Comparison of ENCODE assay signal across 29 mouse cellular contexts in the genomic region with DNA sequence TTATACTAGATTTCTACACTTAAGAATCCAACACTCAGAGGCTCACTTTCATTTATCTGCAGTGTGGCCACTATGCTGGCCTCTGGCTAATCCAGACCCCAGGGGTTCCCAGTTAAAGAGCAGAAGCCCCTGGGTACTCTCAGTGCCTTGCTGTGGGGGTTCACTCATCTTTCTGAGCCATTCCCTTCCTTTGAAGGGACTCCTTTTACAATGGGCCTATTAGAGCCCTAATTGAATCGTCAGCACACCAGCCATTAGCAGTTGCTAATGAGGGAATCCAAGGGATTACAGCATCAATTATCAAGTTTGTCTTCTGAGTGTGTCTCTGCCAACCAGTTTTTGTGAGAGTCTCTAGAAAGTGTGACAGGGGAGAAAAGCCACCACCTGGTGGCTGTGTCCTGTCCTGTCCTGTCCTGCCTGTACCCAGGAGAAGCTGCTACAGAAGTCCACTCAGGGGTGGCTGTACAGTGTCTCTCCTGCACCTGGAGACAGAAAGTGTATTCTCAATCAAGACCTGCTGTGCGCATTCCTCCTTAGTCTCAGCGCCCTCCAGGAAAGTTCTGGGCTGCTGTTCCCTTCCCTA.
DNase-seq lines count a peak whose midpoint lies in the region; ATAC-seq and TF ChIP-seq lines count a peak whose summit lies in the region.
"Had no signal": no experiment of that assay in that cellular context is flagged by ENCODE, and none has a peak within 500 bp of the region (broad histone marks: within the 10 kb centered on the region; RNA-seq: fewer than 3 reads in every experiment).

No protein-coding gene starts in this region.

- no peak overlapping the region for H3K4me3 ChIP-seq in hindbrain, postnatal 0 days (ENCODE audit: low read length)
- H3K4me3 ChIP-seq in hindbrain, embryonic 11.5 days (ENCODE audit: low read depth, low read length), result no peak overlapping the region
- no peak overlapping the region for H3K4me3 ChIP-seq in forebrain, embryonic 14.5 days (ENCODE audit: low read depth, low read length)
- H3K4me3 ChIP-seq in midbrain, postnatal 0 days (ENCODE audit: low read depth, low read length), result no peak overlapping the region
- H3K4me3 ChIP-seq in lung, postnatal 0 days (ENCODE audit: low read depth, low read length), result no peak overlapping the region
- H3K4me3 ChIP-seq: embryonic facial prominence, embryonic 12.5 days; heart, adult 2 months; heart, embryonic 12.5 days; intestine, embryonic 15.5 days; limb, embryonic 13.5 days; lung, embryonic 15.5 days; megakaryocyte, embryonic 14.5 days; neural tube, embryonic 15.5 days had no signal

- peak; percentile 22; the same call in 1 of the 2 replicates for TF ChIP-seq CTCF in hindbrain, postnatal 0 days (IDR thresholded peaks at IDR 0.05; ENCODE audit: low read depth)
- TF ChIP-seq CTCF in brain, embryonic 14.5 days (IDR thresholded peaks at IDR 0.05; ENCODE audit: borderline replicate concordance, extremely low read depth, insufficient read depth, insufficient read length), result no peak
- TF ChIP-seq CTCF in midbrain, postnatal 0 days (IDR thresholded peaks at IDR 0.05), result no peak
- TF ChIP-seq CTCF in lung, postnatal 0 days (IDR thresholded peaks at IDR 0.05), result no peak

- H3K27me3 ChIP-seq in hindbrain, postnatal 0 days (ENCODE audit: insufficient read depth, low read length), result no peaks in the 10 kb centered on the region
- H3K27me3 ChIP-seq in hindbrain, embryonic 11.5 days (ENCODE audit: control insufficient read depth, insufficient read depth, low read length), result no peaks in the 10 kb centered on the region
- no peaks in the 10 kb centered on the region for H3K27me3 ChIP-seq in forebrain, embryonic 14.5 days (replicated peaks; ENCODE audit: control insufficient read depth, insufficient read depth, low read length)
- no peaks in the 10 kb centered on the region for H3K27me3 ChIP-seq in midbrain, postnatal 0 days (ENCODE audit: insufficient read depth, low read length)
- H3K27me3 ChIP-seq in lung, postnatal 0 days (replicated peaks; ENCODE audit: insufficient read depth, low read length), result no peaks in the 10 kb centered on the region
- H3K27me3 ChIP-seq: heart, embryonic 12.5 days; intestine, embryonic 15.5 days; limb, embryonic 13.5 days; lung, embryonic 15.5 days; neural tube, embryonic 15.5 days had no signal

- H3K4me1 ChIP-seq in hindbrain, postnatal 0 days (ENCODE audit: insufficient read depth, low read length), result no peaks in the 10 kb centered on the region
- H3K4me1 ChIP-seq in hindbrain, embryonic 11.5 days (replicated peaks; ENCODE audit: control insufficient read depth, insufficient read depth, low read length), result no peaks in the 10 kb centered on the region
- H3K4me1 ChIP-seq in forebrain, embryonic 14.5 days (ENCODE audit: control insufficient read depth, insufficient read depth, low read length), result peaks cover 9% of the 10 kb centered on the region
- 0 out of 2 replicates have a peak, but pooled peaks cover 3% of the 10 kb centered on the region for H3K4me1 ChIP-seq in midbrain, postnatal 0 days (ENCODE audit: insufficient read depth, low read length)
- no peaks in the 10 kb centered on the region for H3K4me1 ChIP-seq in lung, postnatal 0 days (ENCODE audit: insufficient read depth, low read depth, low read length)
- H3K4me1 ChIP-seq: embryonic facial prominence, embryonic 12.5 days; heart, embryonic 12.5 days; intestine, embryonic 15.5 days; limb, embryonic 13.5 days; lung, embryonic 15.5 days; megakaryocyte, embryonic 14.5 days had no signal

- no peak for ATAC-seq in hindbrain, postnatal 0 days
- no peak for ATAC-seq in hindbrain, embryonic 11.5 days (ENCODE audit: low FRiP score)
- ATAC-seq in forebrain, embryonic 14.5 days, result peak; percentile 89
- ATAC-seq in midbrain, postnatal 0 days (ENCODE audit: low FRiP score), result no peak
- no peak for ATAC-seq in lung, postnatal 0 days
- ATAC-seq: hindbrain, embryonic 16.5 days; intestine, embryonic 15.5 days; Patski had no signal

- no peaks in the 10 kb centered on the region for H3K36me3 ChIP-seq in hindbrain, postnatal 0 days (ENCODE audit: insufficient read depth, low read length)
- no peaks in the 10 kb centered on the region for H3K36me3 ChIP-seq in hindbrain, embryonic 11.5 days (ENCODE audit: control insufficient read depth, insufficient read depth, low read length)
- no peaks in the 10 kb centered on the region for H3K36me3 ChIP-seq in forebrain, embryonic 14.5 days (ENCODE audit: control insufficient read depth, insufficient read depth, low read length)
- no peaks in the 10 kb centered on the region for H3K36me3 ChIP-seq in midbrain, postnatal 0 days (ENCODE audit: insufficient read depth, low read length)
- no peaks in the 10 kb centered on the region for H3K36me3 ChIP-seq in lung, postnatal 0 days (ENCODE audit: insufficient read depth, low read length)
- H3K36me3 ChIP-seq: embryonic facial prominence, embryonic 12.5 days; G1E; heart, embryonic 12.5 days; intestine, embryonic 15.5 days; limb, embryonic 13.5 days; lung, embryonic 15.5 days; neural tube, embryonic 15.5 days had no signal

- no peak for TF ChIP-seq POLR2A in brain, embryonic 14.5 days (IDR thresholded peaks at IDR 0.05; ENCODE audit: borderline replicate concordance, extremely low read depth, insufficient read depth, insufficient read length, poor library complexity, severe bottlenecking)

- WGBS in hindbrain, postnatal 0 days, result 46% methylated on average over 3 of the region's 3 CpGs
- WGBS in hindbrain, embryonic 11.5 days, result 50% methylated on average over 3 of the region's 3 CpGs
- 24% methylated on average over 3 of the region's 3 CpGs for WGBS in forebrain, embryonic 14.5 days
- WGBS in midbrain, postnatal 0 days, result 53% methylated on average over 3 of the region's 3 CpGs
- 47% methylated on average over 3 of the region's 3 CpGs for WGBS in lung, postnatal 0 days

- no peak overlapping the region for H3K9ac ChIP-seq in hindbrain, postnatal 0 days (replicated peaks; ENCODE audit: low read length)
- H3K9ac ChIP-seq in hindbrain, embryonic 11.5 days (ENCODE audit: low read depth, low read length), result no peak overlapping the region
- no peak overlapping the region for H3K9ac ChIP-seq in forebrain, embryonic 14.5 days (ENCODE audit: low read length)
- no peak overlapping the region for H3K9ac ChIP-seq in midbrain, postnatal 0 days (replicated peaks; ENCODE audit: low read length, poor library complexity, severe bottlenecking)
- H3K9ac ChIP-seq in lung, postnatal 0 days (replicated peaks; ENCODE audit: low read depth), result no peak overlapping the region
- H3K9ac ChIP-seq: embryonic facial prominence, embryonic 12.5 days; heart, embryonic 12.5 days; intestine, embryonic 15.5 days; limb, embryonic 13.5 days; lung, embryonic 15.5 days; neural tube, embryonic 15.5 days had no signal

- DNase-seq in hindbrain, postnatal 0 days (ENCODE audit: low spot score), result no peak
- no peak for DNase-seq in hindbrain, embryonic 11.5 days (ENCODE audit: low spot score)
- DNase-seq in brain, embryonic 14.5 days (ENCODE audit: low read depth), result peak; percentile 91
- DNase-seq in forebrain, embryonic 14.5 days (ENCODE audit: low spot score), result peak; percentile 79
- DNase-seq in midbrain, postnatal 0 days (ENCODE audit: low spot score), result peak; percentile 27
- no peak for DNase-seq in lung, postnatal 0 days (ENCODE audit: low spot score)
- no peak for DNase-seq in thymus, postnatal 36 days
- no peak for DNase-seq in kidney, postnatal 14 days
- DNase-seq: adrenal gland, postnatal 10 days; cerebellum, adult 11-12 months; cerebellum, adult 9-11 months; embryo, embryonic 11 days; heart, adult 2 months; heart, postnatal 4 days; kidney, adult 9 months; kidney, postnatal 10 days; lung, postnatal 4 days; right cerebral cortex, adult 18-20 months had no signal

- no peaks in the 10 kb centered on the region for H3K9me3 ChIP-seq in hindbrain, postnatal 0 days (ENCODE audit: low read length)
- no peaks in the 10 kb centered on the region for H3K9me3 ChIP-seq in hindbrain, embryonic 11.5 days (ENCODE audit: control insufficient read depth, low read length)
- no peaks in the 10 kb centered on the region for H3K9me3 ChIP-seq in forebrain, embryonic 14.5 days (replicated peaks; ENCODE audit: control insufficient read depth, low read length)
- H3K9me3 ChIP-seq in midbrain, postnatal 0 days (ENCODE audit: low read length), result no peaks in the 10 kb centered on the region
- no peaks in the 10 kb centered on the region for H3K9me3 ChIP-seq in lung, postnatal 0 days (ENCODE audit: low read length)
- H3K9me3 ChIP-seq: embryonic facial prominence, embryonic 12.5 days; intestine, embryonic 15.5 days; limb, embryonic 13.5 days; lung, embryonic 15.5 days; neural tube, embryonic 15.5 days had no signal

- H3K27ac ChIP-seq in hindbrain, postnatal 0 days, result no peak overlapping the region
- H3K27ac ChIP-seq in hindbrain, embryonic 11.5 days (ENCODE audit: low read depth, low read length), result no peak overlapping the region
- H3K27ac ChIP-seq in forebrain, embryonic 14.5 days (ENCODE audit: low read depth, low read length), result no peak overlapping the region
- H3K27ac ChIP-seq in midbrain, postnatal 0 days (ENCODE audit: low read depth, low read length), result no peak overlapping the region
- no peak overlapping the region for H3K27ac ChIP-seq in lung, postnatal 0 days (ENCODE audit: low read length)
- H3K27ac ChIP-seq: embryonic facial prominence, embryonic 12.5 days; heart, adult 2 months; intestine, embryonic 15.5 days; limb, embryonic 13.5 days; lung, embryonic 15.5 days; neural tube, embryonic 15.5 days had no signal

- H3K4me2 ChIP-seq in hindbrain, postnatal 0 days (ENCODE audit: low read depth, low read length), result no peak overlapping the region
- no peak overlapping the region for H3K4me2 ChIP-seq in hindbrain, embryonic 11.5 days (replicated peaks; ENCODE audit: low read depth, low read length)
- H3K4me2 ChIP-seq in forebrain, embryonic 14.5 days (ENCODE audit: low read length), result no peak overlapping the region
- H3K4me2 ChIP-seq in midbrain, postnatal 0 days (ENCODE audit: low read depth, low read length, poor library complexity, severe bottlenecking), result no peak overlapping the region
- no peak overlapping the region for H3K4me2 ChIP-seq in lung, postnatal 0 days (replicated peaks; ENCODE audit: low read depth, low read length)
- H3K4me2 ChIP-seq: embryonic facial prominence, embryonic 12.5 days; heart, embryonic 12.5 days; intestine, embryonic 15.5 days; limb, embryonic 13.5 days; liver, embryonic 11.5 days; lung, embryonic 15.5 days; neural tube, embryonic 15.5 days had no signal

- TF ChIP-seq EP300 in lung, postnatal 0 days (IDR thresholded peaks at IDR 0.05), result no peak

Comparison
In these comparisons a context has a peak if more than half of its experiments do, and no peak if none do; other contexts are left out.
1. DNase-seq: peak in brain, embryonic 14.5 days (single experiment), forebrain, embryonic 14.5 days (single experiment) and midbrain, postnatal 0 days (single experiment); none in hindbrain, postnatal 0 days (single experiment), hindbrain, embryonic 11.5 days (single experiment), lung, postnatal 0 days (single experiment), thymus, postnatal 36 days (0 of 2) and kidney, postnatal 14 days (single experiment).